Mouse (Mus musculus) megakaryocyte-erythroid progenitor cell, adult 5-6 weeks (primary cell): Measurements from ENCODE around the gene Olfr250. TPM values are rescaled to one million over a fixed set of nuclear protein-coding genes. Genes with fewer than 3 reads are reported as not detected.
"Not testable (repeated sequence)": the region's sequence is repeated elsewhere in the genome, so short reads cannot be mapped to it uniquely, and the experiment has no call there.

ENCODE experiments used
- ATAC-seq: replicated peaks from 2 replicates; pipeline ENCODE4 v1.8.0; 2016; ENCODE audit warnings: mild to moderate bottlenecking, inconsistent platforms; ENCODE audit not compliant: severe bottlenecking, poor library complexity, low FRiP score, low TSS enrichment
- total RNA-seq, 2 experiments: library from RNA; stranded (forward) in 1 of 2; stranded (reverse) in 1 of 2; fragments of 200-1000, 215-1000 nt in 1 of 2; fragments of >200 nt in 1 of 2; fragmentation: Nextera tagmentation in 1 of 2; gene quantifications; 2 replicates each; pipeline ENCODE4 v1.2.3; 2014 to 2017

The Olfr250 gene
- total RNA-seq (2014; fragmentation: Nextera tagmentation), result not detected in 2 replicates
- total RNA-seq (2017), result not detected in 2 replicates

DNA sequence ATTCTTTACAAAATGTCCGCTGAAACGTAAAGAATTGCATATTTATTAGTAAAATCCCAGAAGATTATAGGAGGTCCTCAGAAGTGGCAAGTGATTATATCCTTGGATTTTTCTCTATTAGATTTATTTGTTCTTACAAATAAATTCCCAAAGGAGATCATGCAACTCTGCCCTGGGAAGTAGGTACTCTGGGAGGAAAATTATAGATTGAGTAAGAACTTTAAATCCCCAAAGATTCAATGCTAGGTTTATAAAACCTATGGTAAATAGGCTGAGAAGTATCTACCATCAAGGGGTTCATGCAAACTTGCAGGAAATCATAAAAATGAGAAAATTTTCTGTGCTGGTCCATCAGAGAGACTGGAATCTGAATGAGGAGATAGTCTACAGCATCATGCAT is at the start of gene Olfr250:
TSS of gene Olfr250 (plus strand) at position 301 of the 400 bp plus-strand sequence.
- ATAC-seq, result no peak

DNA sequence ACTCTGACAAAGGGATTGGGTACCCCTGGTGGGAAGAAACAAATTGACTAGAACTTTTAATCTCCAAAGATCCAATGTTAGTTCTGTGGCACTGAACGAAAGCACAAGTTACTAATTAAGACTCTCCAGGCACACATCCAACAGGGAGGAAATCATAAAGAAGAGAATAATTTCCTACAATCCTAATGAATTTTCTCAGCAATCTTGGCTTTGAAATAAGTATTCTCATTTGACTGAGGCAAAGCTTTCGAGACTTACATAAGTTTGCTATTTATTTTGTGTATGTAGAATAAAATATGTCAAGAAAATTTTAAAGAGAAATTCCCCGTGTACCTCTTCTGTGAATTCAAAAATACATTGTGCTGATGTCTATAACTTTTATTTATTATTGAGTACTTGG is 37.9 kb upstream of the Olfr250 start, which contains the start of gene Olfr25:
TSS of gene Olfr25 (plus strand) at position 301 of the 400 bp plus-strand sequence.
- no peak for ATAC-seq

DNA sequence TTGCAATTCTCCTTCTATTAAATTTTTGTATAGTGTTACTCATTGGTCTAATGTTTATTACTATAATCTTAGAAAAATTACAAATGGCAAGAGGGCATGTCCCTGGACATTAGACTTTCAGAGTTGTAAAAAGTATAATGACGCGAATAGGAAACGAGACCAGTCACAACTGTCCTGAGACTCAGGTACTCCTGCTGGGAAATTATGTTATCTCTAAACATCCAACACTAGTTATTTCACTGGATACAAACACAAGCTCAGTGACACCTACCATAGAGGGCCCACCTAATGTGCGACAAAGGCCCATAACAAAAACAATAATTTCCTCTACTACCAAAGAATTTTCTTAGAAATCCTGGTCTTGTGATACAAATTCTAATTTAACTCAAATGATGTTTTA is 18.6 kb upstream of the Olfr250 start, which contains the start of gene Olfr898:
TSS of gene Olfr898 (plus strand) at position 301 of the 400 bp plus-strand sequence.
- ATAC-seq, result no peak

DNA sequence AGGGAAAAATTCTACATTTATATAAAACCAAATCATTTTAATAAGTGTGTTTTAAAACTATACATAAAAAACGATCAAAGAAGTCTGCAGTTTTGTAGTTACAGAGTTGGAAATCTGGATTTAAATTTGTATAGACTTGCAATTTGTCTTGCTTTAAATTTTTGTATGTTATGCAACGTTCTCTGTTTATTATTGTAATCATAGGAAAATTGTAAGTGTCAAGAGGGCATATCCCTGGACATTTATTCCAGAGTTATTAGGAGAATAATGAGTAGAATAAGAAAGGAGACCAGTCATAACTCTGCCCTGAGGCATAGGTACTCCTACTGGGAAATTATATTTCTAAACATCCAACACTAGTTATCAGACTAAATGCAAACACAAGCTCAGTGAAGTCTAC is 10.1 kb downstream of the Olfr250 start, which contains the start of gene Olfr251:
TSS of gene Olfr251 (plus strand) at position 301 of the 400 bp plus-strand sequence.
- ATAC-seq, result no peak

DNA sequence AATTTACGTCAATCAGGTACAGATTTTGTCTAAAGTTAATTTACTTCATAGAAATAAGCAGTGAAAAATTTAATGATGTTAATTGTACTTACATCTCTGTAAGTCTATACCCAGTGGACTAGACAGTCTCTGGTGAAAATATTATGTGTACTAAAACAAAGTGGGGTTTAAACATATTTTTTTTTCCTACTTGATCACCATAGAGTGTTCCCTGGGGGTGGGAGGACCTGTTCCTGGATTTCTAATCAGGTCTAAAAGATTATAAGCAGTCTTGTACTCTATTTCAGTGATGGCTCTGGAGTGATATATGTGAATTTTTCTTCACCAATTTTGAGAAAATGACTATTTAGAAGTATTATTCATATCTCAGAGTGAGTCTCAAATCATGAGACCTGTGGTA is 34.7 kb downstream of the Olfr250 start, which contains the start of gene Olfr147:
TSS of gene Olfr147 (plus strand) at position 301 of the 400 bp plus-strand sequence.
- ATAC-seq, result no peak

DNA sequence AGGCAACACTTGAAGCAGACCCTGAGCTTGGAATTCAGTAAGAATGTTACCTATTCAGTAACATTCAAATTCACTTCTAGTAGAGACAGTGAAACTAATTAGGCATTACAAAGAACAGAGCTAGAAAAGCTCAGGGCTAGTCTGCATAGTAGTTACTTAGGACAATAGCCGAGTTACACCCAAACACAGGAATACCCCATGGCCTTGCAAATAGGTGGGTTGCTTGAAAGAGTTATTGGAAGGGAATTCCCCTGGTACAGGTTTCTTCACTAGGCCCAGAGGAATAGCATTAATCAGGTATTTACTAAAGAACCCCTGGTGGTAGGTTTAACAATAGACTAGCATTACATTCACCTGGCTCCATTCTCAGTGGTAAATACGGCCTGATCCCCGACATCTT is 40.8 kb downstream of the Olfr250 start:
- not testable (repeated sequence) for ATAC-seq

DNA sequence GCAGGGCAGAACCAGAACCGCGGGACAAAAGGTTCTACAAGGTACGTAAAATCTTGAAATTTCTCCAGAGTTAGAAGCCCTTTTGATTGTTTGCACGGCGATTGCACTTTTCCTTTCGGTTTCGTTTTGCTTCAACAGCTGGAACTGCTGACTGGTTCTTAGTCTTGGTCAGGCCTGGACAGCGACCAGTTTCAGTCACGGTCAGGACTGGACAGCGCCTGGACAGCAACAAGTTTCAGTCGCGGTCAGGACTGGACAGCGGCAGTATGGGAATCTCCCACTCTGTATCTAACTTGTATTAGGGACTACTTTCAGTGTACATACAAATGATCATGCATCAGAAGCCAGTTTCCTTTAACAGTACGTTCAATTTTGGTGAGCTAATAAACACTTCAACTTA is 46.8 kb downstream of the Olfr250 start:
- ATAC-seq, result not testable (repeated sequence)

Other genes starting within 250 kb of the Olfr250 start
- gene Olfr890, start 224.4 kb upstream of the Olfr250 start, total RNA-seq (2014; fragmentation: Nextera tagmentation), result not detected in 2 replicates
- not detected in 2 replicates for gene Olfr890, start 224.4 kb upstream of the Olfr250 start, total RNA-seq (2017)
- not detected in 2 replicates for gene Olfr891, start 186.1 kb upstream of the Olfr250 start, total RNA-seq (2014; fragmentation: Nextera tagmentation)
- gene Olfr891, start 186.1 kb upstream of the Olfr250 start, total RNA-seq (2017), result not detected in 2 replicates
- gene Olfr893, start 158.5 kb upstream of the Olfr250 start, total RNA-seq (2014; fragmentation: Nextera tagmentation), result not detected in 2 replicates
- gene Olfr893, start 158.5 kb upstream of the Olfr250 start, total RNA-seq (2017), result not detected in 2 replicates
- not detected in 2 replicates for gene Olfr894, start 148.8 kb upstream of the Olfr250 start, total RNA-seq (2014; fragmentation: Nextera tagmentation)
- not detected in 2 replicates for gene Olfr894, start 148.8 kb upstream of the Olfr250 start, total RNA-seq (2017)
- gene Olfr143, start 114.1 kb upstream of the Olfr250 start, total RNA-seq (2014; fragmentation: Nextera tagmentation), result not detected in 2 replicates
- gene Olfr143, start 114.1 kb upstream of the Olfr250 start, total RNA-seq (2017), result not detected in 2 replicates
- not detected in 2 replicates for gene Olfr895, start 99.0 kb upstream of the Olfr250 start, total RNA-seq (2014; fragmentation: Nextera tagmentation)
- gene Olfr895, start 99.0 kb upstream of the Olfr250 start, total RNA-seq (2017), result not detected in 2 replicates
- not detected in 2 replicates for gene Olfr896-ps1, start 75.8 kb upstream of the Olfr250 start, total RNA-seq (2014; fragmentation: Nextera tagmentation)
- gene Olfr896-ps1, start 75.8 kb upstream of the Olfr250 start, total RNA-seq (2017), result not detected in 2 replicates
- gene Olfr25, start 37.8 kb upstream of the Olfr250 start, total RNA-seq (2014; fragmentation: Nextera tagmentation), result not detected in 2 replicates
- gene Olfr25, start 37.8 kb upstream of the Olfr250 start, total RNA-seq (2017), result not detected in 2 replicates
- gene Olfr898, start 18.5 kb upstream of the Olfr250 start, total RNA-seq (2014; fragmentation: Nextera tagmentation), result not detected in 2 replicates
- not detected in 2 replicates for gene Olfr898, start 18.5 kb upstream of the Olfr250 start, total RNA-seq (2017)
- gene Olfr251, start 10.2 kb downstream of the Olfr250 start, total RNA-seq (2014; fragmentation: Nextera tagmentation), result not detected in 2 replicates
- gene Olfr251, start 10.2 kb downstream of the Olfr250 start, total RNA-seq (2017), result not detected in 2 replicates
- gene Olfr147, start 34.8 kb downstream of the Olfr250 start, total RNA-seq (2014; fragmentation: Nextera tagmentation), result not detected in 2 replicates
- not detected in 2 replicates for gene Olfr147, start 34.8 kb downstream of the Olfr250 start, total RNA-seq (2017)
- not detected in 2 replicates for gene Olfr901, start 62.6 kb downstream of the Olfr250 start, total RNA-seq (2014; fragmentation: Nextera tagmentation)
- gene Olfr901, start 62.6 kb downstream of the Olfr250 start, total RNA-seq (2017), result not detected in 2 replicates
- not detected in 2 replicates for gene Olfr902, start 80.8 kb downstream of the Olfr250 start, total RNA-seq (2014; fragmentation: Nextera tagmentation)
- gene Olfr902, start 80.8 kb downstream of the Olfr250 start, total RNA-seq (2017), result not detected in 2 replicates
- gene Olfr904, start 96.2 kb downstream of the Olfr250 start, total RNA-seq (2014; fragmentation: Nextera tagmentation), result not detected in 2 replicates
- gene Olfr904, start 96.2 kb downstream of the Olfr250 start, total RNA-seq (2017), result not detected in 2 replicates
- not detected in 2 replicates for gene Olfr905, start 104.2 kb downstream of the Olfr250 start, total RNA-seq (2014; fragmentation: Nextera tagmentation)
- not detected in 2 replicates for gene Olfr905, start 104.2 kb downstream of the Olfr250 start, total RNA-seq (2017)
- not detected in 2 replicates for gene Olfr906, start 120.2 kb downstream of the Olfr250 start, total RNA-seq (2014; fragmentation: Nextera tagmentation)
- not detected in 2 replicates for gene Olfr906, start 120.2 kb downstream of the Olfr250 start, total RNA-seq (2017)
- not detected in 2 replicates for gene Olfr907, start 128.9 kb downstream of the Olfr250 start, total RNA-seq (2014; fragmentation: Nextera tagmentation)
- not detected in 2 replicates for gene Olfr907, start 128.9 kb downstream of the Olfr250 start, total RNA-seq (2017)
- not detected in 2 replicates for gene Olfr911-ps1, start 154.7 kb downstream of the Olfr250 start, total RNA-seq (2014; fragmentation: Nextera tagmentation)
- not detected in 2 replicates for gene Olfr911-ps1, start 154.7 kb downstream of the Olfr250 start, total RNA-seq (2017)
- gene Olfr910, start 171.0 kb downstream of the Olfr250 start, total RNA-seq (2014; fragmentation: Nextera tagmentation), result not detected in 2 replicates
- gene Olfr910, start 171.0 kb downstream of the Olfr250 start, total RNA-seq (2017), result not detected in 2 replicates
- gene Olfr912, start 213.3 kb downstream of the Olfr250 start, total RNA-seq (2014; fragmentation: Nextera tagmentation), result not detected in 2 replicates
- gene Olfr912, start 213.3 kb downstream of the Olfr250 start, total RNA-seq (2017), result not detected in 2 replicates
- gene Olfr913, start 225.9 kb downstream of the Olfr250 start, total RNA-seq (2014; fragmentation: Nextera tagmentation), result not detected in 2 replicates
- gene Olfr913, start 225.9 kb downstream of the Olfr250 start, total RNA-seq (2017), result not detected in 2 replicates
- gene Olfr914, start 238.2 kb downstream of the Olfr250 start, total RNA-seq (2014; fragmentation: Nextera tagmentation), result not detected in 2 replicates
- not detected in 2 replicates for gene Olfr914, start 238.2 kb downstream of the Olfr250 start, total RNA-seq (2017)